Mouse (Mus musculus) midbrain, embryonic 14.5 days (tissue): ENCODE measurements at regions not wholly inside any gene's neighbourhood (a gene's known extent, or its start where the extent isn't known, plus 50 kb on each side); places are given as distances from the start of the nearest gene placed in this dataset.

Experiments used
- ATAC-seq: fragments of 200-750 bp; cut with Nextera tagmentation; 2 replicates; pipeline ENCODE4 v1.8.0; 2017; ENCODE audit warnings: moderate number of reproducible peaks, moderate library complexity; ENCODE audit not compliant: low FRiP score, low TSS enrichment
- DNase-seq: peaks from one replicate; pipeline ENCODE4 v3.0.0-alpha.2; 2015
- H3K27ac ChIP-seq: fragments of 300-500 bp; sonication (generic); replicated peaks from 2 replicates; pipeline ENCODE4 v1.5.1; 2014; ENCODE audit warnings: mild to moderate bottlenecking, low read depth, low read length, moderate library complexity
- H3K27me3 ChIP-seq: fragments of 300-500 bp; sonication (generic); 2 replicates; pipeline ENCODE4 v1.6.1; 2014; ENCODE audit warnings: low read length, control low read depth, mixed read lengths; ENCODE audit not compliant: control insufficient read depth, insufficient read depth
- H3K36me3 ChIP-seq: fragments of 300-500 bp; sonication (generic); 2 replicates; pipeline ENCODE4 v1.6.1; 2014; ENCODE audit warnings: low read length, control low read depth; ENCODE audit not compliant: control insufficient read depth, insufficient read depth
- H3K4me1 ChIP-seq: fragments of 300-500 bp; sonication (generic); 2 replicates; pipeline ENCODE4 v1.6.1; 2014; ENCODE audit warnings: mild to moderate bottlenecking, antibody characterized with exemption, low read length, control low read depth; ENCODE audit not compliant: control insufficient read depth, insufficient read depth
- H3K4me2 ChIP-seq: fragments of 300-500 bp; sonication (generic); 2 replicates; pipeline ENCODE4 v1.6.1; 2014; ENCODE audit warnings: mild to moderate bottlenecking, low read length, moderate library complexity
- H3K4me3 ChIP-seq: fragments of 300-500 bp; sonication (generic); replicated peaks from 2 replicates; pipeline ENCODE4 v1.5.1; 2014; ENCODE audit warnings: low read depth, low read length
- H3K9ac ChIP-seq: fragments of 300-500 bp; sonication (generic); replicated peaks from 2 replicates; pipeline ENCODE4 v1.6.1; 2014; ENCODE audit warnings: mild to moderate bottlenecking, low read length, moderate library complexity
- H3K9me3 ChIP-seq: fragments of 300-500 bp; sonication (generic); 2 replicates; pipeline ENCODE4 v1.6.1; 2016; ENCODE audit warnings: low read length, control low read depth, mixed read lengths; ENCODE audit not compliant: control insufficient read depth
- WGBS: fragments of 180-500 bp; shearing (Covaris S2); extraction: QIAGEN DNeasy Blood & Tissue Kit; methylation state at CpG from one replicate; pipeline ENCODE4 v1.1.7; 2014; 5-methylcytosine and 5-hydroxymethylcytosine counted together

DNA sequence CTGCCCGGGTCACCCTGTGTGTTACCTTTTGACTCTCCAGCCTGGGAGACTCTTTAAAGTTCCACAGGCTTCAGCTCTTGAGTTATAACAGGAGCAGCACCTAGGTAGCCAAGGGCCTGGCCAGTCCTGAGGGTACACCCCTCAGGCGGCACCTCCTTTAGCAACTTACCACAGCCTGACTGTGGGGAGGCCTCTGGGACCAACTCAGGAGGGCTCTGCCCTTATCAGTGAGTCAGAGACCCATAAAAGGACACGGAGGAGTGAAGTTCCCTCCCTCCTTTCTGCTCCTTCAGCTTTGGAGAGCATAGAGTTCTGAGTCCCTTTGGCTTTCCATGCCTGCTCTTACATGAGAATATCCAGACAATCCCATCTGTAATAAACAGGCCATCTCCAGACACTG lies 222.5 kb upstream of the Msx2 start:
- no peak for DNase-seq
- Histone ChIP-seq H3K9ac (no peak overlapping the region), H3K4me2 (no peak overlapping the region), H3K27ac (no peak overlapping the region), H3K9me3 (no peaks in the 10 kb centered on the region), H3K36me3 (no peaks in the 10 kb centered on the region), H3K4me3 (no peak overlapping the region), H3K4me1 (no peaks in the 10 kb centered on the region; the same call in 1 of the 2 replicates), H3K27me3 (no peaks in the 10 kb centered on the region)
- WGBS: 64% methylated on average over 3 of the region's 3 CpGs
- no peak for ATAC-seq

DNA sequence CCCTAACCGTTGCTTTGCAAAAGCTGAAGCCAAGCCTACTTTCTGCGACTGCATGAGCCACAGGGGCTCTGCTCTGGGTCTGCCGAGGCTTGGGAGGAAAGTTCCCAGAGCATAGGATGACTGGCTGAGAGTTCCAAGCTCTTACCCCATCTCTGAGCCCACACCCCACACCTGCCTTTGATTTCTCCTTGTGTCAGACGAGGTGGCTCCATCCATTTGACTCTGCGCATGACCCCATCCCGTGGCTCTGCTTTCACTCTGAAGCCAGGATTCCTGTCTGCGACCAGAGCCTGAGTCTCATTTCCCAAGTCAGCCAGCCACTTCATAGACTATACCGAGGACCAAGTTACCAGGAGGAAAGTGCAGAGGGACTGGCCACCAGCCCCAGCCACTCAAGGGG lies 216.1 kb upstream of the Msx2 start:
- H3K4me2 ChIP-seq: peak overlapping the region; percentile 22; the same call in 1 of the 2 replicates
- no peak overlapping the region for H3K4me3 ChIP-seq
- no peak for DNase-seq
- no peaks in the 10 kb centered on the region for H3K9me3 ChIP-seq
- ATAC-seq: no peak
- H3K27me3 ChIP-seq: peaks cover 22% of the 10 kb centered on the region; the same call in 1 of the 2 replicates
- 51% methylated on average over 8 of the region's 8 CpGs for WGBS
- no peaks in the 10 kb centered on the region for H3K4me1 ChIP-seq
- no peaks in the 10 kb centered on the region for H3K36me3 ChIP-seq
- H3K9ac ChIP-seq: no peak overlapping the region
- no peak overlapping the region for H3K27ac ChIP-seq

GRCm38 (mm10) chr13:53688489-53688888 lies 215.6 kb upstream of the Msx2 start:
- H3K27ac ChIP-seq: no peak overlapping the region
- 6% methylated on average over 13 of the region's 13 CpGs for WGBS
- H3K9me3 ChIP-seq: no peaks in the 10 kb centered on the region
- peak; percentile 89 for DNase-seq
- no peak overlapping the region for H3K4me3 ChIP-seq
- peaks cover 22% of the 10 kb centered on the region; the same call in 1 of the 2 replicates for H3K27me3 ChIP-seq
- ATAC-seq: no peak
- no peak overlapping the region for H3K9ac ChIP-seq
- no peaks in the 10 kb centered on the region for H3K4me1 ChIP-seq
- H3K36me3 ChIP-seq: no peaks in the 10 kb centered on the region
- peak overlapping the region; percentile 22; the same call in 1 of the 2 replicates for H3K4me2 ChIP-seq

- Histone ChIP-seq H3K36me3 (no peaks in the 10 kb centered on the region), H3K4me1 (no peaks in the 10 kb centered on the region), H3K27ac (no peak overlapping the region), H3K4me2 (no peak overlapping the region), H3K9me3 (no peaks in the 10 kb centered on the region), H3K9ac (no peak overlapping the region), H3K4me3 (no peak overlapping the region), H3K27me3 (peaks cover 18% of the 10 kb centered on the region; the same call in 1 of the 2 replicates)
- 46% methylated on average over 5 of the region's 5 CpGs for WGBS
- DNase-seq (no peak), ATAC-seq (no peak)
Measured at GRCm38 (mm10) chr13:53684498-53684897, 211.6 kb upstream of the Msx2 start.

GRCm38 (mm10) chr13:53677187-53677586 lies 204.3 kb upstream of the Msx2 start:
- 94% methylated on average over 10 of the region's 10 CpGs for WGBS
- no peak for ATAC-seq
- Histone ChIP-seq H3K36me3 (no peaks in the 10 kb centered on the region), H3K9me3 (no peaks in the 10 kb centered on the region), H3K4me3 (no peak overlapping the region), H3K9ac (no peak overlapping the region), H3K4me1 (no peaks in the 10 kb centered on the region), H3K27me3 (no peaks in the 10 kb centered on the region), H3K27ac (no peak overlapping the region), H3K4me2 (no peak overlapping the region)
- DNase-seq: no peak

DNA sequence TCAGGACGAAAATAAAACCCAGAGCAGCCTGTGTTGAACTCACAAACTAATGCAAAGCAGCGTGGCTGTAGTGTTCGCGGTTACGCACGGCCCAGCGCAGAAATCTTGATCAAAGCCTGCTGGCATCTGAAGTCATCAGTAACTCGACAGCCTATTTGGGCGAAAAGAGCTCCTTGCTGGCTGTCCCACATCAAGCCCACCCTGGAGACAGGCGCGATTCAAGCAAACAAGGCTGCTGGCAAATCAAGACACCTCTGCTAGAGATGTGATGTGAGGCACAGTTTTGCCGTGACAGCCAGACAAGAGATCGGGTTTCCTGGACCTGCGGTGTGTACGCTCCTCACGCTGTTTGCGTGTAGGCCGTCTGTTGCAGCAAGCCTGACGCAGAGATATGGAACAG lies 197.5 kb upstream of the Msx2 start:
- H3K4me3 ChIP-seq: no peak overlapping the region
- no peak overlapping the region for H3K4me2 ChIP-seq
- no peaks in the 10 kb centered on the region for H3K9me3 ChIP-seq
- 73% methylated on average over 19 of the region's 19 CpGs for WGBS
- ATAC-seq (no peak), DNase-seq (no peak)
- H3K27me3 ChIP-seq: no peaks in the 10 kb centered on the region
- H3K4me1 ChIP-seq: no peaks in the 10 kb centered on the region
- H3K9ac ChIP-seq: no peak overlapping the region
- H3K27ac ChIP-seq: no peak overlapping the region
- no peaks in the 10 kb centered on the region for H3K36me3 ChIP-seq

- no peak overlapping the region for H3K9ac ChIP-seq
Measured at GRCm38 (mm10) chr13:53667518-53667917, 194.6 kb upstream of the Msx2 start.

GRCm38 (mm10) chr13:53665592-53665991 lies 192.7 kb upstream of the Msx2 start:
- Histone ChIP-seq H3K4me1 (no peaks in the 10 kb centered on the region), H3K4me3 (no peak overlapping the region), H3K9ac (no peak overlapping the region), H3K27me3 (no peaks in the 10 kb centered on the region), H3K27ac (no peak overlapping the region), H3K36me3 (no peaks in the 10 kb centered on the region), H3K4me2 (no peak overlapping the region), H3K9me3 (no peaks in the 10 kb centered on the region)
- 94% methylated on average over 2 of the region's 2 CpGs for WGBS
- ATAC-seq (no peak), DNase-seq (no peak)

More at GRCm38 (mm10) chr13:53667518-53667917, 194.6 kb upstream of the Msx2 start:
- no peaks in the 10 kb centered on the region for H3K4me1 ChIP-seq
- no peaks in the 10 kb centered on the region for H3K27me3 ChIP-seq
- ATAC-seq (no peak), DNase-seq (no peak)
- no peaks in the 10 kb centered on the region for H3K36me3 ChIP-seq
- WGBS: 95% methylated on average over 4 of the region's 4 CpGs
- H3K27ac ChIP-seq: no peak overlapping the region
- no peak overlapping the region for H3K4me3 ChIP-seq
- H3K9me3 ChIP-seq: no peaks in the 10 kb centered on the region
- no peak overlapping the region for H3K4me2 ChIP-seq

- Histone ChIP-seq H3K9me3 (no peaks in the 10 kb centered on the region), H3K27me3 (no peaks in the 10 kb centered on the region), H3K36me3 (no peaks in the 10 kb centered on the region), H3K4me1 (no peaks in the 10 kb centered on the region), H3K27ac (no peak overlapping the region), H3K9ac (no peak overlapping the region), H3K4me3 (no peak overlapping the region), H3K4me2 (no peak overlapping the region)
- WGBS: 91% methylated on average over 7 of the region's 7 CpGs
- no peak for ATAC-seq
- no peak for DNase-seq
Measured at GRCm38 (mm10) chr13:53664631-53665230, 191.9 kb upstream of the Msx2 start.
